Mouse (Mus musculus): ENCODE measurements around the gene Maged2. TPM values are rescaled to one million over a fixed set of nuclear protein-coding genes. Genes with fewer than 3 reads are reported as not detected.

Maged2 gene
- 22.9 and 25.8 TPM in 2 replicates for polyA plus RNA-seq (2012; rRNA removed)

GRCm38 (mm10) chrX:150814139-150814469 is at the start of gene Maged2:
Gene Maged2, minus strand, starts transcription at chrX:150814345.

Other genes with a start within 250 kb of the Maged2 start
- 137 and 152 TPM in 2 replicates for gene Pfkfb1, start 226.1 kb downstream of the Maged2 start, polyA plus RNA-seq (2012; rRNA removed)
- 9.7 and 11.5 TPM in 2 replicates for gene Apex2, start 224.5 kb downstream of the Maged2 start, polyA plus RNA-seq (2012; rRNA removed)
- gene Tro, start 156.8 kb downstream of the Maged2 start, polyA plus RNA-seq (2012; rRNA removed), result 0.68 and 0.80 TPM in 2 replicates
- gene Gnl3l, start 203.0 kb upstream of the Maged2 start, polyA plus RNA-seq (2012; rRNA removed), result 4.4 and 5.0 TPM in 2 replicates
- 2.7 and 3.1 TPM in 2 replicates for gene Fgd1, start 231.8 kb upstream of the Maged2 start, polyA plus RNA-seq (2012; rRNA removed)